Mouse (Mus musculus) bone marrow, adult 2 months (tissue): ENCODE measurements around the gene Asf1b.
"Not testable (repeated sequence)": the region's sequence is repeated elsewhere in the genome, so short reads cannot be mapped to it uniquely, and the experiment has no call there.

ENCODE experiments used
- CTCF ChIP-seq: fragments of 200-500 bp; IDR thresholded peaks from 2 replicates; pipeline ENCODE4 v1.5.1; 2011; ENCODE audit warnings: low read length, control low read depth; ENCODE audit not compliant: control insufficient read depth, insufficient read depth
- POLR2A ChIP-seq: fragments of 200-500 bp; IDR thresholded peaks from 2 replicates; pipeline ENCODE4 v1.6.1; 2011; ENCODE audit warnings: low read depth, mild to moderate bottlenecking, control low read depth, low read length, borderline replicate concordance; ENCODE audit not compliant: control insufficient read depth

GRCm38 (mm10) chr8:83983222-83983621, 27.9 kb downstream of the Asf1b start:
- TF ChIP-seq POLR2A, CTCF: not testable (repeated sequence)
